Mouse (Mus musculus): Measurements from ENCODE around the gene Smarca1. TPM values are rescaled to one million over a fixed set of nuclear protein-coding genes. Genes with fewer than 3 reads are reported as not detected.

Smarca1 gene
- total RNA-seq, 1 experiment from 2014 or later = not detected

- no peak for ATAC-seq (replicated peaks; ENCODE audit: insufficient number of reproducible peaks, low FRiP score, low TSS enrichment, poor library complexity, severe bottlenecking)
Measured at GRCm38 (mm10) chrX:47833431-47833830, 59.3 kb downstream of the Smarca1 start.

GRCm38 (mm10) chrX:47820566-47820965 is 72.2 kb downstream of the Smarca1 start:
- ATAC-seq (replicated peaks; ENCODE audit: insufficient number of reproducible peaks, low FRiP score, low TSS enrichment, poor library complexity, severe bottlenecking) = no peak

- ATAC-seq (replicated peaks; ENCODE audit: insufficient number of reproducible peaks, low FRiP score, low TSS enrichment, poor library complexity, severe bottlenecking) = no peak
Measured at GRCm38 (mm10) chrX:47808717-47809116, 84.1 kb downstream of the Smarca1 start.

GRCm38 (mm10) chrX:47764440-47764839 is 128.3 kb downstream of the Smarca1 start:
- no peak for ATAC-seq (replicated peaks; ENCODE audit: insufficient number of reproducible peaks, low FRiP score, low TSS enrichment, poor library complexity, severe bottlenecking)

- ATAC-seq (replicated peaks; ENCODE audit: insufficient number of reproducible peaks, low FRiP score, low TSS enrichment, poor library complexity, severe bottlenecking) = no peak
Measured at GRCm38 (mm10) chrX:47760212-47760611, 132.6 kb downstream of the Smarca1 start.

Other genes with a start within 250 kb of the Smarca1 start
- gene Ocrl, start 19.4 kb upstream of the Smarca1 start, total RNA-seq (2017) = 6.5 to 13.6 TPM (median 6.7 TPM) in 3 replicates
- 0.11 to 0.38 TPM (median 0.29 TPM) in 3 replicates for gene Apln, start 141.9 kb upstream of the Smarca1 start, total RNA-seq (2017)
- not detected in 3 replicates for gene Xpnpep2, start 215.8 kb upstream of the Smarca1 start, total RNA-seq (2017)